Mouse (Mus musculus): Measurements from ENCODE around the gene Atp7b.

- TF ChIP-seq POLR2A (IDR thresholded peaks at IDR 0.05; ENCODE audit: borderline replicate concordance, control insufficient read depth, low read depth, low read length) (no peak), CTCF (IDR thresholded peaks at IDR 0.05; ENCODE audit: control insufficient read depth, insufficient read depth, low read length) (no peak)
Measured at GRCm38 (mm10) chr8:22004750-22005522, 55.2 kb downstream of the Atp7b start.

All from bone marrow, adult 2 months (tissue).